Mouse (Mus musculus) heart, embryonic 14.5 days (tissue): ENCODE measurements around the gene Prepl. TPM values are rescaled to one million over a fixed set of nuclear protein-coding genes. Genes with fewer than 3 reads are reported as not detected.

Experiments
- ATAC-seq: fragments of 200-750 bp; cut with Nextera tagmentation; 2 replicates; pipeline ENCODE4 v1.8.0; 2017; ENCODE audit warnings: low read depth, moderate TSS enrichment; ENCODE audit not compliant: insufficient number of reproducible peaks, insufficient read depth, low FRiP score
- H3K27ac ChIP-seq, 2 experiments: fragments of 200-500 bp in 1 of 2; fragments of 300-500 bp in 1 of 2; sonication (generic) in 1 of 2; replicated peaks in 1 of 2; 2 replicates each; pipeline ENCODE4 v1.5.1; 2012 to 2014; ENCODE audit warnings: low read depth in 2 of 2, low read length in 2 of 2, control low read depth in 1 of 2, mild to moderate bottlenecking in 1 of 2, mixed read lengths in 1 of 2; ENCODE audit not compliant: control insufficient read depth in 1 of 2, insufficient read depth in 1 of 2
- H3K27me3 ChIP-seq: fragments of 300-500 bp; sonication (generic); 2 replicates; pipeline ENCODE4 v1.6.1; 2014; ENCODE audit warnings: mild to moderate bottlenecking, low read length, control low read depth; ENCODE audit not compliant: control insufficient read depth, insufficient read depth
- H3K36me3 ChIP-seq: fragments of 300-500 bp; sonication (generic); 2 replicates; pipeline ENCODE4 v1.6.1; 2014; ENCODE audit warnings: mild to moderate bottlenecking, control low read depth, low read length, mixed read lengths; ENCODE audit not compliant: control insufficient read depth, insufficient read depth
- H3K4me1 ChIP-seq, 2 experiments: fragments of 200-500 bp in 1 of 2; fragments of 300-500 bp in 1 of 2; sonication (generic) in 1 of 2; 2 replicates each; pipeline ENCODE4 v1.6.1; 2012 to 2014; ENCODE audit warnings: low read length in 2 of 2, control low read depth in 1 of 2, mixed read lengths in 1 of 2; ENCODE audit not compliant: control insufficient read depth in 2 of 2, insufficient read depth in 2 of 2
- H3K4me2 ChIP-seq: fragments of 300-500 bp; sonication (generic); 2 replicates; pipeline ENCODE4 v1.6.1; 2014; ENCODE audit warnings: mild to moderate bottlenecking, low read length
- H3K4me3 ChIP-seq, 2 experiments: fragments of 200-500 bp in 1 of 2; fragments of 300-500 bp in 1 of 2; sonication (generic) in 1 of 2; 2 replicates each; pipeline ENCODE4 v1.5.1; 2012 to 2014; ENCODE audit warnings: low read length in 2 of 2, mild to moderate bottlenecking in 2 of 2, control low read depth in 1 of 2, low read depth in 1 of 2, moderate library complexity in 1 of 2; ENCODE audit not compliant: control insufficient read depth in 1 of 2, insufficient read depth in 1 of 2
- H3K9ac ChIP-seq: fragments of 300-500 bp; sonication (generic); 2 replicates; pipeline ENCODE4 v1.6.1; 2014; ENCODE audit warnings: mild to moderate bottlenecking, low read length
- H3K9me3 ChIP-seq: fragments of 300-500 bp; sonication (generic); 2 replicates; pipeline ENCODE4 v1.6.1; 2016; ENCODE audit warnings: low read length, control low read depth; ENCODE audit not compliant: control insufficient read depth
- WGBS: fragments of 180-500 bp; shearing (Covaris S2); extraction: QIAGEN DNeasy Blood & Tissue Kit; methylation state at CpG from one replicate; pipeline ENCODE4 v1.1.7; 2014; 5-methylcytosine and 5-hydroxymethylcytosine counted together
- polyA plus RNA-seq: library from polyadenylated mRNA; unstranded; fragments of >200 nt; fragmentation: Nextera tagmentation; extraction: Ambion mirVana; gene quantifications from 2 replicates; pipeline ENCODE4 v1.2.1, GENCODE M21; 2014

The Prepl gene
- polyA plus RNA-seq, 1 experiment from 2014 or later = 31.5 TPM

DNA sequence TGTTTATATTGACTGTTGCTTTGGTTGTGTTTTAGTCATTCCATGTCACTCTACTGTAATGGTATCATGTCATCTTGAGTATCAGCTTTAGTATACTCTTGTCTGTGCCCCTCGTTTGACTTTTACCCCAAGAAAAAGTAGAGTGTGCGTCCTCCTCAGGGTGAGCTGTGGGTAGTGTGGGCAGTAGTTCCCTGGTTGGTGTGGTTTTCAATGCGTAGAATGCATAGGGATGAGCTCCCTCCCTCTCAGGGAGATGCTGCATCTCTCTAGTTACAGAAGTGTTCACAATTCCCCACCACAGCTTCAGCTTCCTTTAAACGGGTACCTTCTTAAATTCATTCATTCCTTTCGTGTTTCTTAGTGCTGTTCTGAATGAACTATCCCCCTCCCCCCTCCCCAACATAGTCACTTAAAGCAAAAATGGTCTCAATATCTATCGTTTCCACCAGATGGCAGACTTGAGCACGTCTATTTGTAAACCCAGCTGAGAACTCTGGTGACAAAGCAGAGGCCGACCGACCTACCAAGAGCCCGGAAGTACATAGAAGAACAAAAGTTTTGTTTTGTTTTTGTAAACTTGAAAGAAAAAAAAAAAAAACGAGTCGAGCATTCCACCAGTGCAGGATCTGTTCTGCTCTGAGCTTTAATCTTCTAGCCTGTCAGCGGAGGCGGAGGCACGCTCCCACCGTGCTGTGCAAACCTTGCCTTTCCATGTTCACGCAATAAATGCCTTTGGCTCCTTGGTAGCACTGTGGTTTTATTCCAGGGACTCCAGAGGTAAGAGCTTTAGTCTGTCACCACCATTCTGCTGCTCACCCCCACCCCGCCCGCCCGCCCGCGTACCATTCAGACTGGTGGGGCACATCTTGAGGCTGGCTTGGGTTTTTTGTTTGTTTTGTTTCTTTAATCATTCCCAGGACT is 66.5 kb downstream of the Prepl start:
- Histone ChIP-seq H3K4me3 (no peak overlapping the region), H3K27ac (no peak overlapping the region), H3K36me3 (no peaks in the 10 kb centered on the region), H3K9me3 (no peaks in the 10 kb centered on the region), H3K4me1 (no peaks in the 10 kb centered on the region; a peak in 1 of 4 replicates), H3K27me3 (no peaks in the 10 kb centered on the region), H3K4me2 (no peak overlapping the region), H3K9ac (no peak overlapping the region)
- 59% methylated on average over 22 of the region's 22 CpGs for WGBS
- ATAC-seq = no peak

DNA sequence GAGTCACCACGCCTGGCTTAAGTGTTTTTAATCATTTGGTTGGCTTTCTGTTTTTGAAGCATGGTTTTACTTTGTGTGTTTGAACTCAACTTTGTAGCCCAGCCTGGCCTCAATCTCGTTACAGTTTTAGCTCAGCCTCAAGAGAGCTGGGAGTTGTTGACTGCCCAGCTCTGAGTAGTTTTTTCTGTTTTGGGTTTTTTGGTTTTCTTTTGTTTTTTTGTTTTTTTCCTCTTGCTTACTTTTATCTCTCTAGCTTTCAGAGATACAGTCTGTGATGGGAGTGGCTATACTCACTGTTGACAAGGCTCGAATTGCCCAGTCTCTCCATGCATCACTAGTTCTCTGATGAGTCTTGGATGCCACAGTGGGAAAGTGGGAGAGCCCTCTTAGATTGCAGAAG is 69.7 kb downstream of the Prepl start:
- Histone ChIP-seq H3K36me3 (0 out of 2 replicates have a peak, but pooled peaks cover 8% of the 10 kb centered on the region), H3K9me3 (no peaks in the 10 kb centered on the region), H3K4me2 (no peak overlapping the region), H3K9ac (no peak overlapping the region), H3K27ac (no peak overlapping the region), H3K4me1 (no peaks in the 10 kb centered on the region; a peak in 2 of 4 replicates), H3K27me3 (no peaks in the 10 kb centered on the region), H3K4me3 (no peak overlapping the region)
- ATAC-seq = no peak
- WGBS = 77% methylated on average over 3 of the region's 3 CpGs

DNA sequence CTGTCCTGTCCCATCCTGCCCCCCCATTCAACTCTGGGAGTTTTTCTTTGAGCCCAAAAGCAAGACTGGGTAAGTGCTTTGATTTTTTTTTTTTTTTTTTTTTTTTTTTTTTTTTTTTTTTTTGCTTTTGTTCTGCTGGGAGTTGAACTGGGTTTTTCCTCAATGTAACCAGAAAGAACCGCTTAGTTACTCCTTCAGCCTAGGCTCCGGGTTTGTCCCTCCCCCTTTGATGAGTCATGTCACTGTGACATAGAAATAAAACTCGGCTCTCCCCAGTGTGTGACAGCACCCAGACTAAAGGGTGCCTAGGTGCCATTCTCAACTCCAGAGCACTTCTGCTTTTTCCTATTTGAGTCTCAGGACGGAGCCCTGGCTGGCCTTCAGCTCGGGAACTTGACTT is 71.2 kb downstream of the Prepl start:
- Histone ChIP-seq H3K9me3 (no peaks in the 10 kb centered on the region), H3K9ac (no peak overlapping the region), H3K4me3 (no peak overlapping the region), H3K36me3 (0 out of 2 replicates have a peak, but pooled peaks cover 8% of the 10 kb centered on the region), H3K27ac (no peak overlapping the region), H3K4me2 (no peak overlapping the region), H3K4me1 (no peaks in the 10 kb centered on the region; a peak in 2 of 4 replicates), H3K27me3 (no peaks in the 10 kb centered on the region)
- 73% methylated on average over 5 of the region's 5 CpGs for WGBS
- no peak for ATAC-seq

DNA sequence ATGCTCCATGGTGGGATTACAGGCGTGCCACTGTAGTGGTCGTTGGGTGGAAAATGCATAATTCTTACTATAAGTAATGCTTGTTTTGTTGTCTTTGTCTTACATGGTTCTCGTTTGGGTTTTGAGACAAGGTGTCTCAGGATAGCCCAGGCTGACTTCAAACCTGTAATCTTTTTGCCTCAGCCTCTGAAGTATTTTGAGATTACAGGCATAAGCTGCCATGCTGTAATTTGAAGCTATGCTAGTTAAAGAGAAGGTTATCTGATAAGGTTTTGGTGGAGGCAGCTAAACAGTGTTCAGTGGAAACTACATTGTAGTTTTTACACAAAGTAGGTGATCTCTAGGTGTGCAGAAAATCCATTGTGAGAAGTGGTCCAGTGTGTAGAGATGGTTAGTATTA is 71.7 kb downstream of the Prepl start:
- Histone ChIP-seq H3K9ac (no peak overlapping the region), H3K27ac (no peak overlapping the region), H3K27me3 (no peaks in the 10 kb centered on the region), H3K4me2 (no peak overlapping the region), H3K36me3 (0 out of 2 replicates have a peak, but pooled peaks cover 8% of the 10 kb centered on the region), H3K4me3 (no peak overlapping the region), H3K9me3 (no peaks in the 10 kb centered on the region), H3K4me1 (no peaks in the 10 kb centered on the region; a peak in 2 of 4 replicates)
- ATAC-seq = no peak
- 82% methylated on average over 3 of the region's 3 CpGs for WGBS

DNA sequence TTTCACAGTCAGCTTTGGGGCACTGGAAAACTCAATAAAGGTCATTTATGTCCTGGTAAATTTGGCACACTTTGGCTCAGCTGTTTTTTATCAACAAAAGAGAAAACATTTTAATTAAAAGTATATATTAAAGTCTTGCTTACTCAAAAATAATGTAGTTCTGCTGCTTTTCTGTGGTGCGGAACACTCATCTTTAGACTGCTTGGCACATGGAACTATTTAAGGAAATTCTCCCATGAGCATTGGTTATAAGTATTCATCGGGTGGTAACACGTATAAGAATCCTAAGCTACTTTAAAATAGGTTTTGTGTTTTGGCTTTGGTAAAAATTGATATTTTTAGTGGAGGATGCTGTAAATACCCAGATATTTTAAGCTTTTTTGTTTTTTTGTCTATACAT is 75.4 kb downstream of the Prepl start:
- H3K36me3 ChIP-seq = peaks cover 30% of the 10 kb centered on the region
- H3K9ac ChIP-seq = no peak overlapping the region
- H3K27me3 ChIP-seq = no peaks in the 10 kb centered on the region
- ATAC-seq = no peak
- H3K9me3 ChIP-seq = no peaks in the 10 kb centered on the region
- H3K4me2 ChIP-seq = no peak overlapping the region
- no peak overlapping the region for H3K4me3 ChIP-seq
- WGBS = 97% methylated on average over 3 of the region's 3 CpGs
- no peaks in the 10 kb centered on the region; a peak in 2 of 4 replicates for H3K4me1 ChIP-seq
- no peak overlapping the region for H3K27ac ChIP-seq

DNA sequence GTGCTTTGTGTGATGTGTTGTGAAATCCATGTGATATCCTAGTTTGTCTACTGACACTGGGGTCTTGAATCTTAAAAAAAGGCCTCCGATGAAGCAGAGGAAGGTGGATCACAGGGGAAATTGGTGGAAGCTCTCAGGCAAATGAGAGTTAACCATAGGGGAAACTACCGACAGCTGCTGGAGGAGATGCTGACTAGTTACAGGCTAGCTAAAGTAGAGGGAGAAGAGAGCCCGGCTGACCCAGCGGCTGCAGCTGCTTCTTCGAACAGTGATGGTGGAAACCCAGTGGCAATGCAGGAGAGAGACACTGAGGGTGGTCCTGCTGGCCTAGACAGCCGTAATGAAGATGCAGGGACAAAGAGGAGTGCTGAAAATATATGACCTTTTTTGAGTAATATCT is 76.6 kb downstream of the Prepl start:
- no peak for ATAC-seq
- Histone ChIP-seq H3K4me3 (no peak overlapping the region), H3K9ac (no peak overlapping the region), H3K27me3 (no peaks in the 10 kb centered on the region), H3K4me2 (no peak overlapping the region), H3K27ac (no peak overlapping the region), H3K36me3 (peaks cover 33% of the 10 kb centered on the region), H3K4me1 (no peaks in the 10 kb centered on the region; a peak in 1 of 4 replicates), H3K9me3 (no peaks in the 10 kb centered on the region)
- WGBS = 91% methylated on average over 6 of the region's 6 CpGs
